Mouse (Mus musculus): Measurements from ENCODE around the gene Grin2b. TPM values are rescaled to one million over a fixed set of nuclear protein-coding genes. Genes with fewer than 3 reads are reported as not detected.

Grin2b gene
- polyA plus RNA-seq, 1 experiment, result not detected

GRCm38 (mm10) chr6:135932400-135932920 lies 240.9 kb downstream of the Grin2b start:
- no peak for DNase-seq (ENCODE audit: low read depth, low spot score)
- WGBS, result 78% methylated on average over 6 of the region's 6 CpGs

GRCm38 (mm10) chr6:135917676-135918075 lies 255.6 kb downstream of the Grin2b start:
- no peak for DNase-seq (ENCODE audit: low read depth, low spot score)

GRCm38 (mm10) chr6:135914608-135915007 lies 258.7 kb downstream of the Grin2b start:
- DNase-seq (ENCODE audit: low read depth, low spot score), result no peak
- WGBS, result 93% methylated on average over 5 of the region's 5 CpGs

GRCm38 (mm10) chr6:135912114-135912513 lies 261.2 kb downstream of the Grin2b start:
- no peak for DNase-seq (ENCODE audit: low read depth, low spot score)
- 78% methylated on average over 3 of the region's 3 CpGs for WGBS

GRCm38 (mm10) chr6:135911131-135911530 lies 262.2 kb downstream of the Grin2b start:
- 82% methylated on average over 6 of the region's 6 CpGs for WGBS

GRCm38 (mm10) chr6:135907540-135908320 lies 265.6 kb downstream of the Grin2b start:
- DNase-seq (ENCODE audit: low read depth, low spot score), result peak; percentile 10
- WGBS, result 21% methylated on average over 20 of the region's 20 CpGs

More at GRCm38 (mm10) chr6:135911131-135911530, 262.2 kb downstream of the Grin2b start:
- DNase-seq (ENCODE audit: low read depth, low spot score), result no peak

- 63% methylated on average over 8 of the region's 8 CpGs for WGBS
- DNase-seq (ENCODE audit: low read depth, low spot score), result no peak
These were observed 266.2 kb downstream of the Grin2b start for GRCm38 (mm10) chr6:135907137-135907536.

- WGBS, result 72% methylated on average over 5 of the region's 5 CpGs
- DNase-seq (ENCODE audit: low read depth, low spot score), result no peak
These were observed 268.9 kb downstream of the Grin2b start for GRCm38 (mm10) chr6:135904391-135904790.

GRCm38 (mm10) chr6:135900410-135900809 lies 272.9 kb downstream of the Grin2b start:
- DNase-seq (ENCODE audit: low read depth, low spot score), result no peak
- WGBS, result 91% methylated on average over 10 of the region's 10 CpGs

GRCm38 (mm10) chr6:135899225-135899624 lies 274.1 kb downstream of the Grin2b start:
- DNase-seq (ENCODE audit: low read depth, low spot score), result no peak
- 74% methylated on average over 10 of the region's 10 CpGs for WGBS

- 17% methylated on average over 1 of the region's 1 CpGs for WGBS
- no peak for DNase-seq (ENCODE audit: low read depth, low spot score)
These were observed 278.5 kb downstream of the Grin2b start for GRCm38 (mm10) chr6:135894793-135895228.

- 65% methylated on average over 5 of the region's 5 CpGs for WGBS
These were observed 290.7 kb downstream of the Grin2b start for GRCm38 (mm10) chr6:135882611-135883010.

GRCm38 (mm10) chr6:135876163-135876726 lies 297.1 kb downstream of the Grin2b start:
- DNase-seq (ENCODE audit: low read depth, low spot score), result no peak
- 52% methylated on average over 8 of the region's 8 CpGs for WGBS

More at GRCm38 (mm10) chr6:135882611-135883010, 290.7 kb downstream of the Grin2b start:
- no peak for DNase-seq (ENCODE audit: low read depth, low spot score)

- DNase-seq (ENCODE audit: low read depth, low spot score), result no peak
These were observed 298.7 kb downstream of the Grin2b start for GRCm38 (mm10) chr6:135874626-135875025.

GRCm38 (mm10) chr6:135865832-135866231 lies 307.5 kb downstream of the Grin2b start:
- 81% methylated on average over 7 of the region's 7 CpGs for WGBS
- no peak for DNase-seq (ENCODE audit: low read depth, low spot score)

GRCm38 (mm10) chr6:135863965-135864364 lies 309.3 kb downstream of the Grin2b start:
- WGBS, result 82% methylated on average over 5 of the region's 5 CpGs

GRCm38 (mm10) chr6:135859502-135859901 lies 313.8 kb downstream of the Grin2b start:
- DNase-seq (ENCODE audit: low read depth, low spot score), result no peak
- WGBS, result 71% methylated on average over 8 of the region's 8 CpGs

More at GRCm38 (mm10) chr6:135863965-135864364, 309.3 kb downstream of the Grin2b start:
- DNase-seq (ENCODE audit: low read depth, low spot score), result no peak

GRCm38 (mm10) chr6:135854173-135854591 lies 319.1 kb downstream of the Grin2b start:
- WGBS, result 52% methylated on average over 8 of the region's 8 CpGs
- DNase-seq (ENCODE audit: low read depth, low spot score), result no peak

GRCm38 (mm10) chr6:135843755-135844154 lies 329.6 kb downstream of the Grin2b start:
- WGBS, result 82% methylated on average over 3 of the region's 3 CpGs
- no peak for DNase-seq (ENCODE audit: low read depth, low spot score)

- 79% methylated on average over 4 of the region's 4 CpGs for WGBS
- no peak for DNase-seq (ENCODE audit: low read depth, low spot score)
These were observed 337.0 kb downstream of the Grin2b start for GRCm38 (mm10) chr6:135836353-135836752.

- WGBS, result 72% methylated on average over 5 of the region's 5 CpGs
These were observed 339.8 kb downstream of the Grin2b start for GRCm38 (mm10) chr6:135833542-135833941.

More at GRCm38 (mm10) chr6:135833542-135833941, 339.8 kb downstream of the Grin2b start:
- no peak for DNase-seq (ENCODE audit: low read depth, low spot score)

Measured in large intestine, adult 2 months (tissue).